ENCODE assay signal across 18 mouse cellular contexts in the genomic region with DNA sequence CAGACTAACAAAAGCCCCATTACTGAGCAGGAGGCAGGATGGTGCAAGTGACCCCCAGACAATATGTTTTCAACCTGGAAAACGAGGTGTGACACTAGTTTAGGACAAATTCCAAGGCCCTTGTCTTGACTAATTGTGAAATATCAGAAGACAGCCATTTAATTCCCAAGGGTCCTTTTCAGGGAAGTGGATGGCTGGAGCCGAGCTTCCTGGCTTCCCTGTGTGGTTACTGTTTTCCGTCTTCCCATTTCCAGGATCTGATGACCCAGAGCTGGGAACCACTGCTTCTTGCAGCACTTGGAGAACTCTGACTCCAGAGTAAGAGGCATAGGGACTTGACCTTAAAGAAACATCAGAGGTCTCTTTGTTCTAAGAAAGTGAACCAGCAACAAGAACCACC. TPM values are rescaled to one million over a fixed set of nuclear protein-coding genes. Genes with fewer than 3 reads are reported as not detected.
A peak's percentile ranks its signal among the peaks of the same experiment; 100 is the strongest.
DNase-seq lines count a peak whose midpoint lies in the region.
"Had no signal": no experiment of that assay in that cellular context is flagged by ENCODE, and none has a peak within 500 bp of the region (broad histone marks: within the 10 kb centered on the region; RNA-seq: fewer than 3 reads in every experiment).

No protein-coding gene starts in this region.

- no peak overlapping the region for H3K4me3 ChIP-seq in heart, embryonic 10.5 days
- H3K4me3 ChIP-seq in forebrain, embryonic 10.5 days: no peak overlapping the region
- H3K4me3 ChIP-seq: embryonic facial prominence, embryonic 15.5 days; erythroblast, embryonic 14.5 days; forebrain, embryonic 15.5 days; hindbrain, embryonic 15.5 days had no signal

- H3K27ac ChIP-seq in heart, embryonic 10.5 days: no peak overlapping the region
- no peak overlapping the region for H3K27ac ChIP-seq in forebrain, embryonic 10.5 days
- H3K27ac ChIP-seq: embryonic facial prominence, embryonic 15.5 days; forebrain, embryonic 15.5 days; hindbrain, embryonic 15.5 days; kidney, postnatal 0 days had no signal

- H3K36me3 ChIP-seq in heart, embryonic 10.5 days: no peaks in the 10 kb centered on the region
- no peaks in the 10 kb centered on the region for H3K36me3 ChIP-seq in forebrain, embryonic 10.5 days (replicated peaks)
- H3K36me3 ChIP-seq: embryonic facial prominence, embryonic 15.5 days; forebrain, embryonic 15.5 days; hindbrain, embryonic 15.5 days had no signal

- H3K9me3 ChIP-seq in heart, embryonic 10.5 days: no peaks in the 10 kb centered on the region
- H3K9me3 ChIP-seq in forebrain, embryonic 10.5 days: no peaks in the 10 kb centered on the region
- H3K9me3 ChIP-seq: embryonic facial prominence, embryonic 15.5 days; forebrain, embryonic 15.5 days; hindbrain, embryonic 15.5 days had no signal

- H3K27me3 ChIP-seq in heart, embryonic 10.5 days (ENCODE audit: insufficient read depth, poor library complexity, severe bottlenecking): no peaks in the 10 kb centered on the region
- H3K27me3 ChIP-seq in forebrain, embryonic 10.5 days (ENCODE audit: poor library complexity, severe bottlenecking): no peaks in the 10 kb centered on the region
- H3K27me3 ChIP-seq: embryonic facial prominence, embryonic 15.5 days; forebrain, embryonic 15.5 days; hindbrain, embryonic 15.5 days had no signal

- H3K4me1 ChIP-seq in heart, embryonic 10.5 days: peaks cover 16% of the 10 kb centered on the region
- H3K4me1 ChIP-seq in forebrain, embryonic 10.5 days: no peaks in the 10 kb centered on the region
- H3K4me1 ChIP-seq: forebrain, embryonic 15.5 days; hindbrain, embryonic 15.5 days had no signal

- intact Hi-C loops in heart, postnatal 25 days (cut with DNase I): loop anchor here (5.0 kb wide), 1 partner anchor 81 kb away; no protein-coding TSS in a partner anchor
- intact Hi-C loops in heart, postnatal 10 days (cut with DNase I): loop anchor here (5.0 kb wide), 1 partner anchor 196 kb away; no protein-coding TSS in a partner anchor

- WGBS in heart, embryonic 10.5 days: 56% methylated on average over 3 of the region's 3 CpGs
- 71% methylated on average over 3 of the region's 3 CpGs for WGBS in forebrain, embryonic 10.5 days

- DNase-seq in heart, adult 8-10 months (ENCODE audit: low spot score): peak; percentile 44
- no peak for DNase-seq in heart, embryonic 10.5 days (ENCODE audit: low spot score)
- peak; percentile 7 for DNase-seq in heart, postnatal 25 days (ENCODE audit: low spot score)
- no peak for DNase-seq in heart, postnatal 10 days
- peak; percentile 63 for DNase-seq in adipocyte (ENCODE audit: low spot score)
- peak; percentile 27 for DNase-seq in skeletal muscle tissue, adult 2 months (ENCODE audit: low read depth, low spot score)
- DNase-seq in forebrain, embryonic 10.5 days (ENCODE audit: extremely low spot score, low spot score): no peak
- DNase-seq: adrenal gland, adult 8-10 months; cerebellum, adult 11 months; cerebellum, adult 8-10 months; cerebellum, postnatal 14 days; embryo, embryonic 11 days; gastrocnemius, postnatal 10 days had no signal

RNA-seq across cellular contexts. Expression of gene Il1r1, which starts 43.2 kb away (rescaled TPM):
- total RNA-seq in heart, adult 8-10 months (2022): 1 to 10 TPM; 4.2 to 5.4 (median 5.1) TPM
- 6.3 and 12.9 TPM in 2 replicates for polyA plus RNA-seq in heart, embryonic 10.5 days (2016; fragmentation: Nextera tagmentation; extraction: Ambion mirVana)
- 1 to 10 TPM; 6.0 to 6.1 TPM for total RNA-seq in heart, postnatal 25 days (2021)
- total RNA-seq in heart, postnatal 10 days (2021): 1 to 10 TPM; 7.5 to 7.9 TPM
- polyA plus RNA-seq in forebrain, embryonic 10.5 days (2016; fragmentation: Nextera tagmentation; extraction: Ambion mirVana): 0.18 and 0.56 TPM in 2 replicates

Comparison
In these comparisons a context has a peak if more than half of its experiments do, and no peak if none do; other contexts are left out.
1. DNase-seq: peak in heart, adult 8-10 months (single experiment), heart, postnatal 25 days (single experiment), adipocyte (single experiment) and skeletal muscle tissue, adult 2 months (single experiment); none in heart, embryonic 10.5 days (single experiment), heart, postnatal 10 days (0 of 2) and forebrain, embryonic 10.5 days (single experiment).